23 mouse cellular contexts compared by ENCODE assay signal in the genomic region with DNA sequence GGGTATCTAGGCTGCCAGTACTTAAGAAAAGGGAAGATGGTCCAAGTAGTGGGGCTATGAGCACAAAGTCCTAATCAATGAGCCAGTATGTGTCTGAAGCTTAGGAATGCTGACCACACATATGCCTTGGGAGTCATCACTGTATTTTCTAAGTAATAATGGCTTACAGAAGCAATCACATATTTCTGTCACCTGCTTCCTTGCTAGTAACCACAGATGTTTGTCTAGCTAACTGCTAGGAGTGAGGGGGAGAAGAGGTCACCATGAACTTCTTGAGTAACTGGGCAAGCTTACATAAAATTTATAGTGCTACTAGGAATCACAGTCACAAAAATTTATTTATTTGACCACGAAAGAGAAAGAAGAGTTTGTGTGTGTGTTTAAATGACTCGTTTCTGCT.
"Had no signal": no experiment of that assay in that cellular context is flagged by ENCODE, and none has a peak within 500 bp of the region (broad histone marks: within the 10 kb centered on the region; RNA-seq: fewer than 3 reads in every experiment).

No protein-coding gene starts in this region.

- H3K9me3 ChIP-seq: kidney, embryonic 15.5 days; limb, embryonic 10.5 days; limb, embryonic 13.5 days; liver, embryonic 12.5 days; liver, embryonic 15.5 days; lung, embryonic 15.5 days; megakaryocyte, embryonic 14.5 days; midbrain, embryonic 12.5 days; midbrain, embryonic 15.5 days had no signal

- ATAC-seq: liver, embryonic 12.5 days; midbrain, embryonic 15.5 days had no signal

- DNase-seq: kidney, adult 11 months; kidney, adult 8-10 months; kidney, postnatal 14 days; layer of hippocampus, adult 9-11 months; liver; lung, adult 18-20 months; lung, postnatal 10 days; lung, postnatal 36 days; right cerebral cortex, adult 18-20 months; right cerebral cortex, postnatal 14 days; right cerebral cortex, postnatal 4 days; thymus, postnatal 25 days had no signal

- H3K4me3 ChIP-seq: kidney, embryonic 15.5 days; layer of hippocampus, adult 2 months; limb, embryonic 10.5 days; limb, embryonic 13.5 days; liver, embryonic 12.5 days; liver, embryonic 15.5 days; lung, embryonic 15.5 days; megakaryocyte, embryonic 14.5 days; midbrain, embryonic 12.5 days; midbrain, embryonic 15.5 days had no signal

- H3K36me3 ChIP-seq: kidney, embryonic 15.5 days; limb, embryonic 10.5 days; limb, embryonic 13.5 days; liver, embryonic 12.5 days; liver, embryonic 15.5 days; lung, embryonic 15.5 days; midbrain, embryonic 12.5 days; midbrain, embryonic 15.5 days had no signal

- H3K9ac ChIP-seq: kidney, embryonic 15.5 days; limb, embryonic 13.5 days; liver, embryonic 12.5 days; liver, embryonic 15.5 days; lung, embryonic 15.5 days; midbrain, embryonic 12.5 days; midbrain, embryonic 15.5 days had no signal

- H3K27ac ChIP-seq: kidney, embryonic 15.5 days; limb, embryonic 10.5 days; limb, embryonic 13.5 days; liver, embryonic 12.5 days; liver, embryonic 15.5 days; lung, embryonic 15.5 days; midbrain, embryonic 12.5 days; midbrain, embryonic 15.5 days; stomach, postnatal 0 days had no signal

- H3K4me2 ChIP-seq: kidney, embryonic 15.5 days; limb, embryonic 13.5 days; liver, embryonic 12.5 days; liver, embryonic 15.5 days; lung, embryonic 15.5 days; midbrain, embryonic 12.5 days; midbrain, embryonic 15.5 days had no signal

- H3K27me3 ChIP-seq: kidney, embryonic 15.5 days; limb, embryonic 13.5 days; liver, embryonic 12.5 days; liver, embryonic 15.5 days; lung, embryonic 15.5 days; megakaryocyte, embryonic 14.5 days; midbrain, embryonic 12.5 days; midbrain, embryonic 15.5 days had no signal

- H3K4me1 ChIP-seq: limb, embryonic 10.5 days; midbrain, embryonic 12.5 days; midbrain, embryonic 15.5 days had no signal
